Mouse (Mus musculus): ENCODE data around the gene Pgd. TPM values are rescaled to one million over a fixed set of nuclear protein-coding genes. Genes with fewer than 3 reads are reported as not detected.

The Pgd gene
- polyA plus RNA-seq, 1 experiment from 2014 or later = 94.6 TPM

DNA sequence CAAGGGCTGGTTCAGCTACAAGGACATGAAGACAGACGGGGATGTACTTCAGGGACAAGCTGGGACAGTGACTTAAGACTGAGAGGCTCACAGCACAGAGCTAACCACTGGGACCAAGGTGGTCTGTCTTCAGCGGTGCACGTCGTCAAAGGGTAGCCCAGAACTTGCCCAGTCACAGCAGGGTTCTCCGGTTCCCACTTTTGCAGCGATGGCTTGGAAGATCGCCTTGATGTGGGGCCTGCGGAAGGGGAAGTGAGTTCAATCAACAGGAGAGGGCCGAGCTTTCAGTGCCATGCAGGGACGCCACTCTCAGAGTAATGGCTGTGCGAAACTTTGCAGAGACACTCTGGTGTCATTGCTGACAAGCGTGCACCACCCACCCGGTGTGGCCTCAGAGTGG is 6.7 kb downstream of the Pgd start:
- Histone ChIP-seq H3K4me1 (replicated peaks; ENCODE audit: control insufficient read depth, insufficient read depth, low read length) (no peaks in the 10 kb centered on the region; the same call in 1 of the 2 replicates), H3K9ac (replicated peaks; ENCODE audit: low read depth, low read length) (no peak overlapping the region), H3K4me3 (replicated peaks; ENCODE audit: low read length) (no peak overlapping the region), H3K36me3 (ENCODE audit: control insufficient read depth, insufficient read depth) (peaks cover 29% of the 10 kb centered on the region), H3K4me2 (ENCODE audit: low read length) (no peak overlapping the region), H3K27ac (ENCODE audit: low read length) (no peak overlapping the region), H3K27me3 (replicated peaks; ENCODE audit: control insufficient read depth, insufficient read depth, low read length) (no peaks in the 10 kb centered on the region), H3K9me3 (ENCODE audit: control insufficient read depth, low read length) (no peaks in the 10 kb centered on the region)
- no peak for ATAC-seq
- 94% methylated on average over 13 of the region's 13 CpGs for WGBS

DNA sequence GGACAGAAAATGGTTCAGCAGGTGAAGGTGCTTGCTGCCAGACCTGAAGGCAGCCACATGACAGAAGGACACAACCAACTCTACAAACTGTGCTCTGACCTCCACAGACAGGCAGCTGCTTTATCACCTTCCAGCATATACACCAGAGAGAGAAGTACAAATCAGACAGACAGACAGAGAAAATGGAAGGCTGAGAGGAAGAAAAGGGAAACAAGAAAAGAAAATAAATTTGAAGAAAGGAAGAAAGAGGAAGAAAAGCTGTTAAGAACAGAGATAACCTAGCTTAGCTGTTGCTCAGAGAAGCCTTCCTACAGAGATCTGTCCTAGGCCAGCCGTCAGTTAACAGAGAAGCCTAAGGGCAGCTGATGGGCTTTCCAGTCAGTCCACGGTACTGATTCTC is 7.4 kb downstream of the Pgd start:
- ATAC-seq = no peak
- Histone ChIP-seq H3K4me3 (replicated peaks; ENCODE audit: low read length) (no peak overlapping the region), H3K4me1 (replicated peaks; ENCODE audit: control insufficient read depth, insufficient read depth, low read length) (no peaks in the 10 kb centered on the region), H3K9me3 (ENCODE audit: control insufficient read depth, low read length) (no peaks in the 10 kb centered on the region), H3K4me2 (ENCODE audit: low read length) (no peak overlapping the region), H3K9ac (replicated peaks; ENCODE audit: low read depth, low read length) (no peak overlapping the region), H3K36me3 (ENCODE audit: control insufficient read depth, insufficient read depth) (peaks cover 31% of the 10 kb centered on the region), H3K27me3 (replicated peaks; ENCODE audit: control insufficient read depth, insufficient read depth, low read length) (no peaks in the 10 kb centered on the region), H3K27ac (ENCODE audit: low read length) (no peak overlapping the region)
- 80% methylated on average over 2 of the region's 2 CpGs for WGBS

DNA sequence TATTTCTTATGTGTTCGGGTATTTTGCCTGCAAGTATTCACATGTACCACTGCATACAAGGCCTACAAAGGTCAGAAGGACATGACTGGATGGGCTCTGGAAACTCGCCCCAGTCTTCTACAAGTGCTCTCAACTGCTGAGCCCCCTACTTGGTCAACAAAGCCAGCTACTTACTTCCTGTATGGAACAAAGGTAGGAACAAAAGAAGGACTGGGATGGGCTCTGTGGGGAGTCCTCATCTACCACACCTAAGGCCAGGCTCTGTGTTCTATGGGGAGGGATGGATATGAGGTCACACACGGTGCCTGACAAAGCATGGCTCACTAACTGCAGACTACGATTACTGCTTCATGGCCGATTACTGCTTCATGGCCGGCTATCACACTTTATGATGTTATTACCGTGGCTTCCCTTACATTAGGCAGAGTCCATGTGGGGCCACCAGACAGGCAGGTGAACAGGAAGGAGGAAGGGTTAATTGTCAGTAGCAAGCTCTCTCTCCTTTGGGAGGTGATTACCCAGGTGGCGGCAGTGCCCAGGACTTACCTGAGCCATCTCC is 9.1 kb downstream of the Pgd start:
- no peaks in the 10 kb centered on the region for H3K4me1 ChIP-seq (replicated peaks; ENCODE audit: control insufficient read depth, insufficient read depth, low read length)
- H3K27me3 ChIP-seq (replicated peaks; ENCODE audit: control insufficient read depth, insufficient read depth, low read length) = no peaks in the 10 kb centered on the region
- no peak overlapping the region for H3K4me2 ChIP-seq (ENCODE audit: low read length)
- no peak overlapping the region for H3K27ac ChIP-seq (ENCODE audit: low read length)
- H3K36me3 ChIP-seq (ENCODE audit: control insufficient read depth, insufficient read depth) = peaks cover 39% of the 10 kb centered on the region
- H3K9me3 ChIP-seq (ENCODE audit: control insufficient read depth, low read length) = no peaks in the 10 kb centered on the region
- WGBS = 87% methylated on average over 8 of the region's 8 CpGs
- no peak overlapping the region for H3K9ac ChIP-seq (replicated peaks; ENCODE audit: low read depth, low read length)
- H3K4me3 ChIP-seq (replicated peaks; ENCODE audit: low read length) = no peak overlapping the region
- no peak for ATAC-seq

DNA sequence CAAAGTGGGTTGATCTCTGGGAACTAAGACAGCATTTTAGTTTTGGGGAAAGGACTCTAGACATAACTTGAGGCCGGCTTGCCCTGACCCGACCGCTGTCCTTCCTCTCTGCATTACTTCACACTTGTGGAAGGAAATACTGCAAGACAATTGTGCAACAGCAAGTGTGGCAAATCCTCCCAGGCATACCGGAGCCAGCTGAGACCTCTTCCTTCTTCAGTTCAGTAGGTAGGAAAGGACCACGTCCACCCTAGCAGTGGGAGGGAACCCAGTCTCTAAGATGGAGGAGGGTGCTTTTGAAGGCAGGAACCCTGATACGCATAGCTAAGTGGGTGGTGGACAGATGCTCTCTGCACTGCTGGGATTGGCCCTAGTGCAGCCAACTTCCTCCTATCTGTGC is 10.9 kb downstream of the Pgd start:
- no peak overlapping the region for H3K9ac ChIP-seq (replicated peaks; ENCODE audit: low read depth, low read length)
- H3K4me3 ChIP-seq (replicated peaks; ENCODE audit: low read length) = no peak overlapping the region
- H3K27ac ChIP-seq (ENCODE audit: low read length) = no peak overlapping the region

DNA sequence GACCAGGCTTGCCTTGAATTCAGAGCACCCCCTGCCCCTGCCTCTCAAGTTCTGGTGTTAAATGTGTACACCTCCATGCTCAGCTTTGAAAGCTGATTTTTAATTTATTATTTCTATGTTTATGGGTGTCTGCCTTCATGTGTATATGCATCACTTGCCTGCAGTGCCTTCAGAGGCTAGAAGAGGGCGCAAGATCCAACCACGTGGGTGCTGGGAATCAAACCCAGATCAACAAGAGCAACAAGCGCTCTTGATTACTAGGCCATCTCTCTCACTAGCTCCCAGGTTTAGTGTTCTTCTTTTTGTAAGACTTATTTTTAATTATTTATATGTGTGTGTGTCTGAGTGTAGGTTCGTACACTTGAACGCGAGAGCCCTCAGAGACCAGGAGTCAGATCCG is 11.7 kb downstream of the Pgd start:
- Histone ChIP-seq H3K27me3 (replicated peaks; ENCODE audit: control insufficient read depth, insufficient read depth, low read length) (no peaks in the 10 kb centered on the region), H3K4me3 (replicated peaks; ENCODE audit: low read length) (no peak overlapping the region), H3K9ac (replicated peaks; ENCODE audit: low read depth, low read length) (no peak overlapping the region), H3K4me2 (ENCODE audit: low read length) (no peak overlapping the region), H3K9me3 (ENCODE audit: control insufficient read depth, low read length) (no peaks in the 10 kb centered on the region), H3K4me1 (replicated peaks; ENCODE audit: control insufficient read depth, insufficient read depth, low read length) (no peaks in the 10 kb centered on the region), H3K27ac (ENCODE audit: low read length) (no peak overlapping the region), H3K36me3 (ENCODE audit: control insufficient read depth, insufficient read depth) (peaks cover 45% of the 10 kb centered on the region)
- 97% methylated on average over 7 of the region's 7 CpGs for WGBS
- ATAC-seq = no peak

More for the DNA sequence above, 10.9 kb downstream of the Pgd start:
- no peaks in the 10 kb centered on the region for H3K27me3 ChIP-seq (replicated peaks; ENCODE audit: control insufficient read depth, insufficient read depth, low read length)
- peaks cover 42% of the 10 kb centered on the region for H3K36me3 ChIP-seq (ENCODE audit: control insufficient read depth, insufficient read depth)
- no peaks in the 10 kb centered on the region for H3K9me3 ChIP-seq (ENCODE audit: control insufficient read depth, low read length)
- no peaks in the 10 kb centered on the region for H3K4me1 ChIP-seq (replicated peaks; ENCODE audit: control insufficient read depth, insufficient read depth, low read length)
- WGBS = 94% methylated on average over 6 of the region's 6 CpGs
- no peak for ATAC-seq
- no peak overlapping the region for H3K4me2 ChIP-seq (ENCODE audit: low read length)

DNA sequence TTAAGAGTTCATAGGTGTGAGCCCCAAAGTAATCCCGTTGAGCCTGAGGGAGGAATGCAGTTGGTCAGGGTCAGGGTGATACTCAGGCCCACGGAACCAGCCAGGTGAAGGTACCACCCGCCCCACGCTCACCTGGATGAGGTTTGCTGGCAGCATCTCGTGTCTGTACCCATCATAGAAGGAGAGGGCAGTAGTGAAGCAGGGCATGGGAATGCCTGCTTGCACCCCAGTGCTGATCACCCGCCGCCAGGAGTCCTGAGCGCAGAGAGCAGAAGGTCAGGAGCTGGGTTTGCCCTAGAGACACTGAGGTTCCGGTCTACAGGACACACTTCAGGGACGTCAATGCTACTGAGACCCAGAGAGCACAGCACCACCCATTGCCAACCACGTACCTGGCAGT is 15.8 kb downstream of the Pgd start:
- no peak overlapping the region for H3K9ac ChIP-seq (replicated peaks; ENCODE audit: low read depth, low read length)
- H3K9me3 ChIP-seq (ENCODE audit: control insufficient read depth, low read length) = no peaks in the 10 kb centered on the region
- no peaks in the 10 kb centered on the region for H3K27me3 ChIP-seq (replicated peaks; ENCODE audit: control insufficient read depth, insufficient read depth, low read length)
- peaks cover 32% of the 10 kb centered on the region for H3K36me3 ChIP-seq (ENCODE audit: control insufficient read depth, insufficient read depth)
- no peak overlapping the region for H3K4me2 ChIP-seq (ENCODE audit: low read length)
- no peaks in the 10 kb centered on the region for H3K4me1 ChIP-seq (replicated peaks; ENCODE audit: control insufficient read depth, insufficient read depth, low read length)
- WGBS = 93% methylated on average over 11 of the region's 11 CpGs
- no peak overlapping the region for H3K4me3 ChIP-seq (replicated peaks; ENCODE audit: low read length)
- no peak for ATAC-seq
- no peak overlapping the region for H3K27ac ChIP-seq (ENCODE audit: low read length)

DNA sequence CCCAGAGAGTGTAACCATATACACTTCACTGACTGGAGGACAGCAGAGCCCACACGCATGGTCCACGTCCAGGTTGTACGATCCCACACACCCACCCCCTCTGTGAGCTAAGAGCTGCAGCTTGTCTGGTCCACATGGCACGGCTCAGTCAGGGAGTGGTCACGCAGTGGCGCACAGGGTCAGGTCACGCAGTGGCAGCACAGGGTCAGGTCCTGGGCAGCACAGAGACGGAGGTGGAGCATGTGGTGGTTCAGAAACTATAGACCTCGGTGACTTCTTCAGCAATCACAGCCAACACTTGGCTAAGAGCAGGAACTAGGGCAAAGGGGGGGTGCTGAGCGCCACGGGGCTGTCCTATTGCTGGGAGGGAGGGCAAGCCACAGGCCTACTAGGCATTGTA is 16.3 kb downstream of the Pgd start:
- Histone ChIP-seq H3K9ac (replicated peaks; ENCODE audit: low read depth, low read length) (no peak overlapping the region), H3K9me3 (ENCODE audit: control insufficient read depth, low read length) (no peaks in the 10 kb centered on the region), H3K36me3 (ENCODE audit: control insufficient read depth, insufficient read depth) (peaks cover 27% of the 10 kb centered on the region), H3K4me2 (ENCODE audit: low read length) (no peak overlapping the region), H3K27me3 (replicated peaks; ENCODE audit: control insufficient read depth, insufficient read depth, low read length) (no peaks in the 10 kb centered on the region), H3K27ac (ENCODE audit: low read length) (no peak overlapping the region), H3K4me3 (replicated peaks; ENCODE audit: low read length) (no peak overlapping the region), H3K4me1 (replicated peaks; ENCODE audit: control insufficient read depth, insufficient read depth, low read length) (no peaks in the 10 kb centered on the region)
- no peak for ATAC-seq
- 89% methylated on average over 11 of the region's 11 CpGs for WGBS

DNA sequence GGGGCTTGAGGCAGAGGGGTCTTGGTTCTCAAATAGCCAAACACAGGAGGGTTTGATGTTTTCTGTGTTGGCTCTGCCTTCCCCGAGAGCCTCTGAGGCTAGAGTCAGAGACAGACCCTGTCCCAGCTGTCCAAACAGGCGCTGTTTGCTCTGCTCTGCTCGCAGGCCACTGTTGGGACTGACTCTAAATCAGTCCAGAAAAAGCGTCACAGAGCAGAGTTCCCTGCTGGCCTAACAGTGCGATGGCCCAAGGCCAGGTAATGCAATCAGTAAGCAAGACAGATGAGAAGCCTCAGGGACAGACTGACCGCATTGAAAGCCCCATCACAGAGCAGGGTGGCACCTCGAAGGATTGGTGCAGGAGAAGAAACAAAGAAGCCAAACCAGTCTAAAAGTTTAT is 17.0 kb downstream of the Pgd start:
- H3K4me1 ChIP-seq (replicated peaks; ENCODE audit: control insufficient read depth, insufficient read depth, low read length) = no peaks in the 10 kb centered on the region
- no peaks in the 10 kb centered on the region for H3K27me3 ChIP-seq (replicated peaks; ENCODE audit: control insufficient read depth, insufficient read depth, low read length)
- no peak overlapping the region for H3K4me3 ChIP-seq (replicated peaks; ENCODE audit: low read length)
- peaks cover 22% of the 10 kb centered on the region for H3K36me3 ChIP-seq (ENCODE audit: control insufficient read depth, insufficient read depth)
- ATAC-seq = no peak
- no peak overlapping the region for H3K9ac ChIP-seq (replicated peaks; ENCODE audit: low read depth, low read length)
- H3K9me3 ChIP-seq (ENCODE audit: control insufficient read depth, low read length) = no peaks in the 10 kb centered on the region
- no peak overlapping the region for H3K27ac ChIP-seq (ENCODE audit: low read length)
- H3K4me2 ChIP-seq (ENCODE audit: low read length) = no peak overlapping the region
- WGBS = 81% methylated on average over 7 of the region's 7 CpGs

DNA sequence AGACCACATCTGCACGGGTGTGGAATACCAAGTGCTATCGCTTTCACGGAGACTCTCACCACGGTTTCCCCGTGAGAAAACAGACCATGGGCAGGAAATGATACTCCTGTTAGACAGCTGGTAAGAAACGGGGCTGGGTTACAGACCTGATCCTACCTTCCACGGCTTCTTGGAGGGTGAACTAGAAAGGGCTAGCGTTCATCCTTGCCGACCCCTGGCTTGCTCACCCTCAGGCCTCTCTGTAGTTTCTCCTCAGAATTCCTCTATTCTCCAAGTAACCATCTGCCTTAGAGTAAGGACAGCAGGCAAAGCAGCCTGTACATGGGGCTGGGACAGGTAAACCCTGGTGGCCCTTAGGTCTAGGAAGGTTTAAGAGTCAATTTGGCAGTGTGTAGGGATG is 17.4 kb downstream of the Pgd start:
- no peaks in the 10 kb centered on the region for H3K27me3 ChIP-seq (replicated peaks; ENCODE audit: control insufficient read depth, insufficient read depth, low read length)
- H3K4me2 ChIP-seq (ENCODE audit: low read length) = no peak overlapping the region
- H3K9me3 ChIP-seq (ENCODE audit: control insufficient read depth, low read length) = no peaks in the 10 kb centered on the region
- H3K4me3 ChIP-seq (replicated peaks; ENCODE audit: low read length) = no peak overlapping the region
- no peak overlapping the region for H3K27ac ChIP-seq (ENCODE audit: low read length)
- no peaks in the 10 kb centered on the region for H3K4me1 ChIP-seq (replicated peaks; ENCODE audit: control insufficient read depth, insufficient read depth, low read length)
- no peak overlapping the region for H3K9ac ChIP-seq (replicated peaks; ENCODE audit: low read depth, low read length)
- ATAC-seq = no peak
- peaks cover 22% of the 10 kb centered on the region for H3K36me3 ChIP-seq (ENCODE audit: control insufficient read depth, insufficient read depth)
- WGBS = 90% methylated on average over 9 of the region's 9 CpGs

DNA sequence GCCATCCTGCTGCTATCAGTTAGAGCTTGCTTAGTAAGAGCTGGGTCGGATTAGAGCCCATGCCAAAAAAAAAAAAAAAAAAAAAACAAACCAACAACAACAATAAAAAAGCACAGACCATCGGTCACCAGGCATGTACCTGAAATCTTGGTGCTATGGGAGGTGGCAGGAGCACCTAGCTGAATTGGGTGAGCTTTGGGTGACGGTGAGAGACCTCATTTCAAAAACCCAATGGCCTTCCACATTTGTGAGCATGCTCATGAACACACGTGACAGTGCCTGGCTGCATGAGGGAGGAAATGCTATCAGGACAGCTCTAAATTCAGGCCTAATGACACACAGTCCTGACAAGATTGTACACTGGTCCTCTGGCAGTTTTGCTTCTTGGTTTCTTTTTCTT is 18.5 kb downstream of the Pgd start:
- Histone ChIP-seq H3K4me3 (replicated peaks; ENCODE audit: low read length) (no peak overlapping the region), H3K36me3 (ENCODE audit: control insufficient read depth, insufficient read depth) (peaks cover 14% of the 10 kb centered on the region), H3K27ac (ENCODE audit: low read length) (no peak overlapping the region), H3K4me1 (replicated peaks; ENCODE audit: control insufficient read depth, insufficient read depth, low read length) (no peaks in the 10 kb centered on the region), H3K27me3 (replicated peaks; ENCODE audit: control insufficient read depth, insufficient read depth, low read length) (no peaks in the 10 kb centered on the region), H3K4me2 (ENCODE audit: low read length) (no peak overlapping the region), H3K9ac (replicated peaks; ENCODE audit: low read depth, low read length) (no peak overlapping the region), H3K9me3 (ENCODE audit: control insufficient read depth, low read length) (no peaks in the 10 kb centered on the region)
- 91% methylated on average over 4 of the region's 4 CpGs for WGBS
- ATAC-seq = no peak
